Mouse (Mus musculus) 3134 (cell line): ENCODE results near the gene Lypd6b.

Experiments used
- DNase-seq: peaks from one replicate; pipeline ENCODE4 v3.0.0-alpha.2; 2011; ENCODE audit warnings: low spot score; ENCODE audit not compliant: insufficient read length; ENCODE audit errors: extremely low read depth

Lypd6b gene

DNA sequence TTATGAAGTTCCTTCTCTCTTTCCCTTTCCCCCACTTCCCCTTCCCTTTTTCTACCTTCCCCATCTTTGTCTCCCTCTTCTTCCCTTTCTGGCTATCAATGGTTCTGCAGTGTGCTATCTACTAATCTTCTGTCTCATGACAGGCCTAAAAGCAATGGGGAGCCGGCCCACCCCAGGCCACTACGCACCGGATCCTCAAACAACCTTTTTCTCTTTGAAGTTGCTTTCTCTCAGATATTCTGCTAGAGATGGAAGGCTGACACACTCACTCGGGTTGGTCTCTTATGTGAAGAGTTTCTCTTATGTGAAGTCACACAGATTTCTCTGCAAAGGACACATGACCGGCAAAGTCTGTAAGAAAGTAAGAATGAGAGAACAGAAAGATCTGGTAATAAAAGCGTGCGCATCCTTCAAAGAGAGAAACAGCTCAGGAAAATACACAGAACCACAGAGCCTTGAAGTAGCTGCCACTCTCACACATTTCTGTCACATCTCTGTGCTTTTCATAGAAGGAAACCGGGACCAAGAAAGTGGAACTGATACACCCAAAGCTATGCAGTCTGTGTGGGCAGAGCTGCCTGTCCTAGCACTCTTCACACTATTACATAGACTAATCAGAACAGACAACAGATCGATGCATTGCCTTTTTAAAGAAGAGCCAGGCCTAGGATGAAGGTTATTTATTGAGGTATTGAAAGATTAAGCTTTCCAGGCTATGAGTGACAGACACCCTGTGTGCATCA lies 80.8 kb downstream of the Lypd6b start:
- DNase-seq = no peak

DNA sequence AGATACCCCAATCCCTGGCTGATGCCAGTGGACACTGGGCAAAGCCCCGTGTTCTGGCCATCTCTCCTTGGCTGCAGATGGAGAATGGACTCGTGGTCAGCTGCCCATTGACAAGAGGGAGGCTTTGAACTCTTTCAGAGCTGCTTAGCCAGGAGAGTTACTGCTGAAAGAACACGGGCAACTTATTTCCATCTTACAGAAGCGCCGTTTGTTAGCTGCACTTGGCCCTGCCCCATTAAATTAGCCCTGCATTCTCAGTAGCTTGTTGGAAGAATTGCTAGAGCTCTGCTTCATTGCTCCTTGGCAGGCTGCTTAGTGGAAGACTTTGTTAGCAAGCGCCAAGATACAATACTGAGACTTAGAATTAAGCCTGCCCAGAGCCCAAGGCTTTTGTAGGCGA lies 81.6 kb downstream of the Lypd6b start:
- no peak for DNase-seq

DNA sequence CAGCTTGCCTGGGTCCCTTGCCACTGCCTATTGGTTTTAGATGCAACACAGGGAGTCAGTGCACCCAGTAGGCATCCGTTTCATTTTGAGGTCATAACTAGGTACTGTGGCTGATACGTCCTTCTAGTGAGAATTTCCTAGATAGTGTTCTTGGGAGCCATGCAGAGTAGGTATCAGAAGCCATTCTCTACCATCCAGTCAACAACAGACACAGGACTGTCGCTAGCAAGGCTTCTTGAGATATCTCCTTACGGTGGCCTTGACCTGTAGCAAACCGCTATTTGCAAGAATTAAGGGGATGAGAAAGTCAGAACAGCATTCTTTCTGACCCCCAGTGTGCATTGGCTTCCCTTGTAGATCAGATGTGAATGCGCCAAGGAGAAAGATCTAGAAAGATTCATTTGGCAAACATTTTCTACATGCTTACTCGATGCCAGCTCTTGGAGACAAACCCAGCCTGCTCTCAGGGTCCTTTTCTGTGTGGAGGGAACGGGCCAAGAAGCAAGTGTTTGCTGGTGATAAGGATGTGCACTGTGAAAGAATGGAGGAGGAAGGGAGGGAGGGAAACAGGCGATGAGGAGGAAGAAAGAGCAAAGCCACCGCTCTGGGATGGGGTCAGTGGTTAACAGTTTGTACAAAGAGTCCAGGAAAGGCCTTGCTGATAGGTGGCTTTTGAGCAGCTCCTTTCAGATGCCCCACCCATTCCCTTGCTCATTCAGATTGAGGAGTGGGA lies 82.5 kb downstream of the Lypd6b start:
- no peak for DNase-seq

DNA sequence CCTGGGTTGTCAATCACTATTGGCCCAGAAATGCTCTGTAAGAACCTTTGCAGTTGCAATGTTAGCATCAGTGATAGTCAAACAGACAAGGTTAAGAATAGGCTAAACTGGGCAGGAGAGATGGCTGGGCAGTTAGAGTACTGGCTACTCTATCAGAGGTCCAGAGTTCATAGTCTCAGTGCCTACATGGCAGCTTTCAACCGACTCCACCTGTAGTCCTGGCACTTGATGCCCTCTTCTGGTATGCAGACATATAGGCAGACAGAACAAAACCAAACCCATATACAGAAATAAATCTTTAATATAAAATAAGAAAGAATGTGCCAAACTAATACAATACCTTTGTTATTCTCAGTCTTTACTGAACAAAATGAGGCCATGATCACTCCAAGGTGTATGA lies 83.5 kb downstream of the Lypd6b start:
- no peak for DNase-seq

DNA sequence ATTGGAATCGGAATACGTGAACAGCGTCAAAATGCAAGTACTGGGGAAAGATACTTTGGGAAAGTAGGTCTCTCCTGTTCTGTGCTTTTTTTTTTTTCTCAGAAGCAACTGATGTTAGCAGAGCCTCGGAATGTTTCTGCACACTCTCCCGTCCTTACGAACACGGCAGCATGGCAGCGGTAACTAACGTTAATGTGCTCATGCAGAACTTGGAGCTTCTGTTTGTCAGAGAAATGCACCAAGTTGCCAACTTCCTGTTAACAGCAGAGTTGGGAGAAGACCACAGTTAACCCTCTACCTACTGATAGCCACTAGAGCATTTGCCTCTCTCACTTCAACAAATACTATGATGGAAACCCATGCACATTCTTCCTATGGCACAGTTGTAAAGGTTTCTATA lies 93.0 kb downstream of the Lypd6b start:
- DNase-seq = no peak

DNA sequence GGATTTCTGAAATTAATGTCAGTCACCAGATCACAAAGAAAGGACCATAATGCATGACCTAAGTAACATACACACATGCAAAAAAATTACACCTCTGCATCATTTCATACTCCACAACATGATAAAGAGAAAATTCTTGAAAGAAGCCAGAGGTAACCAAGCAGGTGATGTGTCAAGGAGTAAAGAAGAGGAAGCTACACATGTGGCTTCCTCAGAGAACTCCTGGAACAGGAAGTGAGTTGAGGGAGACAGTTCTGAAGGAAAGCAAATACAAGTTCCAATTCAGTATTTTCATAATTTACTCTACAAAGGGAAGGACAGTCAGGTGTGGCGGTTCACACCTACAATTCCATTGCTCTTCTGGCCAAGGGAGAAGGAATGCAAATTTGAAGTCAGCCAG lies 93.5 kb downstream of the Lypd6b start:
- DNase-seq = no peak

DNA sequence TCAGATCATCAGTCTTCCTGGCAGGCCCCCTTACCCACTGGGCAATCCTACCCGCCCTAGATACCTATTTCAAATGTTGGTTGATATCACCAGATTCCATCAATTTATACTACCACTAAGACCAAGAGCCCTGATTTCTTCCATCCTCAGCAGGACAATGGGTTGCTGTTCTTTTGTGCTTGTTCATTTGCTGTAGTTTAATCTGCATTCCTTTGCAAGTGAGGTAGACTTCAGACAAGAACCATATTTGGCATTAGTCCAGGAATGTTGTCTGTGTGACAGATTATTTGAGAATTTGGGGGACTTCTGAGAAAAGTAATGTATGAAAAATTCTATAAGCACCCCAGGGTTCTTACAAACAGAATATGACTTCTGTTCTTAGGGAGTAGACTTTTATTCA lies 95.0 kb downstream of the Lypd6b start:
- DNase-seq = no peak

DNA sequence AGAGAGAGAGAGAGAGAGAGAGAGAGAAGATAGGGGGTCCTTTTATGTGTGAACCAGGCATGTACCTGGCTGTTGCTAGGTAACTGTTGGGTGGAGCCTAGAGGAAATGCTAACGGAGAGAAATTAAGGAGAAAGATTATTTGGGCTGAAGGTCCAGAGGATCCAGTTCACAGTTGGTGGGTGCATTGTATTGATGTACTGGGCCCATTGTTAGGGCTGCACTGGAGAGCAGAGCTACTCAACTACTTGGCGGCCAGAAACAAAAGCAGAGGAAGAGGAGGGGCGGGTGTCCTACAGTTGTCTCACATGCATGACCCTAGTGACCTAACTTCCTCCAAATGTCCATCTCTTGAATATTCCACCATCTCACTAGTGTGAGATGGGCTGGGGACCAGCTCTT lies 96.5 kb downstream of the Lypd6b start:
- no peak for DNase-seq

DNA sequence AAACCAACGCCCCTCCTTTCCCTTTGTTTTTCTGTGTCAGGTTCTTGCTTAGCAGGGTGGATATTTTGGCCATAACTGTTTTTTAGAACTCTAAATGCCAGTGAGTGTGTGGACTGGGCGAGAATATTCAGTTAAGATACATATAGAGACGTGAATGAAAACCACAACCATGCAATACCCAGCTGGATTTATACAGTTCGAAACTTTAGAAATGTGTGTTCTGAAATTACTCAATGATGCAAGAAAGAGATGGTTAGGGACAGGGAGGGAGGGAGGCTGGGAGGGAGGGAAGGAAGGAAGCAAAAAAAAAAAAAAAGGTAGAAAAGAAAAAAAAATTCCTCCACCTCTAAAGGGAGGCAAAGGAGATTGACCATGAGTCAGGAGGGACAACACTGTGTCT lies 98.7 kb downstream of the Lypd6b start:
- DNase-seq = no peak

DNA sequence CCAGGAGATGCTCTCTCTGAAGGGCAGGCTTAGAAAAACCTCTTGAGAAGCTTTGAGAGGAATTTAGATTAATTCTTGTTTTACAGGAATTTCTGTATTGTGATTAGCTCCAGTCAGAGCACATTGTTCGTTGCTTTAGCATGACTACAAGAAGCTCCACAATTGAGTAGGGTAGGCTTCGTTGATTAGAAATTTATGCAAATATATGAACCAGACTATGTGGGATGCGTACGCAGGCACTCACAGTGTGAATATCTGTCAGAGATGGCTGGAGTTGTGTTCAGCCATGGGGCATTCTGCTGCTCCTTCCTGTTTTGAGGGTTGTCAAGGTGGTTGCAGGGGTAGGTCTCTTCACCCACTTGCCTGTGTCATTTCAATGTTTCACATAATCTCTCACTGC lies 100.9 kb downstream of the Lypd6b start:
- no peak for DNase-seq

DNA sequence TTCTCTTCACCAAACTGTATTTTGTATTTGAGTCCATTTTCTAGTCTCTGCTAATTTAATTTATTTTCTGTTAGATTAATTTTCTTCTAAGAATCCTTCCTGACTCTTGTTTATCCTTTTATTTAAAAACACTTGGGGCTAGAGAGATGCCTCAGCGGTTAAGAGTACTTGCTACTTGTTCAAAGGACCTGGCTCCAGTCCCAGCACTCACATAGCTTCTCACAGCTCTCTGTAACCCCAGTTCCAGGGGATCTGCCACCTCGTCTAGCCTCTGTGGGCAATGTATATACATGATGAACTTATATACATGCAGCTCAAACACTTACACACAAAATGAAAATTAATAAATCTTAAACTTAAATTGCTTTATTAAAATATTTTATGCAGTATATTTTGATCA lies 103.2 kb downstream of the Lypd6b start:
- no peak for DNase-seq

DNA sequence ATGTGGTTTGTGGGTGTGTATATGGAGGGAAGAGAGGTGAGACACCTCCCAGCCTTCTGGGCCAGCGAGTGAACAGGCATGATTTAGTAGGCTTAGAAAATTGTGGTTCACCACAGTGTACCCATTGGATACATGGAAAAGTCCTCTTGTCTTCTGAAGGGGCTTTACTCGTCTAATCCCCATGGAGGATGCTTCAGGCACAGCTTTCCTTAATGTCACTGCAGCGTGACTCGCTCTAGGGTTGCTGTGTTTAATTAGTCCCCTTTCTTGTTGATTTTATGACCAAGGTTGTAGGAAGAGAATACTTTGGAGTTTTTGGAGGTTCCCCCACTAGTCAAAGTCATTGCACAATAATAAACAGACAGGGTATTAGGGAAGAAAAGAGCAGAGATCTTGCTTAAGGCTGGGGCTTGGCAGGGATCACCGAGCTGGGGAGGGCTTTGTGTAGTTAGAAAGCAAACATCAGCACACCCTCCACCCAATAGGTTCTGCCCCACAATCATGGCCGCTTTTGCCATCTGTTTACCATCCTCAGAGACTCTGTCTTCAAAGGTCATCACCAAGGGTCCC lies 122.4 kb downstream of the Lypd6b start:
- DNase-seq = no peak

DNA sequence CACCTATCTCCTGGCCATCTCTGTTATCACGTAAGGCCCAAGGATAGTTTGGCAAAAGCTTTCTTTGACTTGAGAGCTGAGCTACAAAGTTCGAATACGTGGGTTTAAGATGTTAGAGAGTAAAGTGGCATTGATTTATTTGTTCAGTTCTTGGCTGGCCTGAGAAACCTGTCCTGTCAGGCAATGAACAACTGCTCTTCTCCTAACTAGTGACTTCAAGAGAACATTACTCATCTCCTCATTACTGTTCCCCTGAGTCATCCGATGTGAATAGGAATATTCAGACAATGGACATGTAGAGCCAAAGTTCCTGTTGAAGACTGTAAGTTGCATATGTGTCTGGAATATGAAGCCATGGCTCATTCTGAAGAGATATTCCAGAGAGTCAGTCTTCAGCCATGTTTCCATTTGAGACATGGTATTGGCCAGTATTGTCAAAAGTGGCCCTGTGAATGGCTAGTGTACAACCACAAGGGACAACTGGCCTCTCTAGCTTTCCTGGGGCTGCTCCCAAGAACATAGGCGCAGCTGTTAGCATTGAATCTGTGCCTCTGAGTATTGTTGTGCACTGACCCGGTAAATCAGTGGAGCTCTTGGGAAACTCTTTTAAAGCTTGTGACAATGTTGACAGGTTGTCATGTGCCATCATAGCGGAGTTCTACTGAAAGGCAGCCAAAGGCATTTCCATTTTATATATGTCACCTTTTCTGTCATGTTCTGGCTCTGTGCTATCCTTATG lies 124.0 kb downstream of the Lypd6b start:
- no peak for DNase-seq

DNA sequence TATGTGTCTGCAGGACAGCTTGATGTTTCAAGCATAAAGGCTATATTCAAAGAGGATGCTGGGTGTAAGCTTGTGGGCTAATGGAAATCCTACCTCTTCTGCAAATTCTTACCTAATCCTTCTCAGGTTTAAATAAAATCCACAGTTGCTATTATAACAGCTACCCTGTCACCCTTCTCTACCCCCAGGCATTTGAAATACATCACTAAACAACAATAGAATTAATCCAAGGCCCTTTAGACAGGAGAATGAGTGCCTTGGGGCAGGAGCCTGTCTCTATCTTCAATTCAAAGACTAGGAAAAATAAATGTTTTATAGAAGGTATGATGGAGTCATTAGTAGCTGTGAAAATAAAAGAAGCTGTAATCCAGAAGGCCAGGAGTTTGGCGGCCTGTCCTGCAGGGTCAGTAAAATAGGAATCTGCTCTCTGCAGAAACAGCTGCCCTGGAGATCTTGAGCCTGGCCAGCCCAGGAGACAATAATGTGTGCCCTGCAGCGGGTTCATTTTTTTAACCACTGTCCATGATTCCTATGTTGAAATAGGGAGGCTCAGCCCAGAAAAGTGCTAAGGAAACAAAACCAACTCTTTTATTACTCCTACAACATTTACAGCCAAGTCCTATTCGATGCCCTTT lies 124.9 kb downstream of the Lypd6b start:
- no peak for DNase-seq

DNA sequence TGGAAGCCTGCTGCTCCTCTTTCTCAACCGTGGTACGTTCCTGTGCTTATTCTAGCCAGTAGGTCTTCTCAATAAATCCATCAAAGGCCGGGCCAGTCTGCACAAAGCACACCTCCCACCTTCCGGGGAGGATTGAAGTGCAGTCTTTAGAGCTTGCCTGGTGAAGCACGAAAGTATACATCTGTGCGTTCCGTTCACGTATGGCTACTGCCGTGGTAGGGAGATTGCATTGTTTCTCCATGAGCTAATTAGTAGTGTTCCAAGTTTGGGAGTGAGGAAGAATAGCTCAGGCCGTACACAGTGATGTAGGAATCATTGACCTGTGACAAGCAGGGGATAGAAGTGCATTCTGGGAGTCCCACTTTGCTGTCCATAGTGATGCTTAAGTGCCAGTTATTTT lies 130.0 kb downstream of the Lypd6b start:
- no peak for DNase-seq

DNA sequence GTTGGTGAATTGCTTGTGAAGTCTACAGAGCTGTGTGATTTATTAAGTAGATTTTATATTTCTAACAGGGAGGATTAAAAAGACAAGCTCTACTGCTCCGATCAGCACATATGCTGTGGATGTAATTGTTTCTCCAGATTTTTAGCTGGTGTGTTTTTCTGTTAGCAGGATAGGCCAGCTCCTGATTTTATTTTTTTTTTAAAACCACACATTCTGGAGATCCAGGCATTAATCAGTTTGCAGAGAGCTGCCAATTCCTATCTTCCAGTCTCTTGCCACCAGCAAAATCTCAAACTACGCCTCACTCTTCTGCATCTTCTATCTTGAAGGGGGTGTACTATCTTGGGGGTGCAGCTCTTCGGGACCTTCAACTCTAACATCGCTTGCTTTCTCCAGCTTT lies 130.6 kb downstream of the Lypd6b start:
- DNase-seq = no peak

DNA sequence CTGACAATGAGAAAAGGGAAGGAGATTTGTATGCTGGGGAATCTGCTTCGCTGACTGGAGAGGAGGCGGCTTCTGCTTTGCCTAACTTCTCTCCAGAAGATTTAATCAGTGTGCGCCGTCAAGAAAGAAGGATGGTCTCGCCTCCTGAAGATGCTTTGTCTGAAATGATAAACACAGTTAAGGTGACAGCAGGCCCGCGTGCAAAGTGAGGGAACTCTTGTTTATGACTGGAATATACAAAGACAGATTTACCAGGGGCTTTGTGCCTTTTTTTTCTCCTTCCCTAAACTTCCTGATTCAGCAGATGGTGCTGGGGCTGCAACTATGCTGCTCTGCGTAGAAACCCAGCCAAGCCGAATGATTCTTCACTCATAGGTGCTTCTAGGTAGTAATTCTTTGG lies 131.2 kb downstream of the Lypd6b start:
- DNase-seq = no peak

DNA sequence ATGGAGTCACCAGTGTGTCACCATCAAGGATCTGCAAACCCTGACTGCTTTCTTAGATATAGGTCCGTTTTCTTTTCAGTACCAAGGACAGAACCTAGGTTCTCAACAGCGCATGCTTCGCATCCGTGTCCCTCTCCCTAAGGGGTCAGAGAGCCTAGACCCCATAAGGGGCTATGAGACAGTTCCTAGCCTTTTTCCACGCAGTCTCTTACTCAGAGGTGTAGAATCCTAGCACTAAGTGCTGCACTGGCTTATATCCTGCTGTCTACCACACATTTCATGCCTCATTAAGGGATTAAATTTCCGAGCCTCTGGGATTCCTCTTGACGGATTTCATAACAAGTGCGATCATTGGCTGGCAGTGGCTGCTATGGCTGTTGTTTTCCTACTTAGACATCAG lies 134.5 kb downstream of the Lypd6b start:
- no peak for DNase-seq

DNA sequence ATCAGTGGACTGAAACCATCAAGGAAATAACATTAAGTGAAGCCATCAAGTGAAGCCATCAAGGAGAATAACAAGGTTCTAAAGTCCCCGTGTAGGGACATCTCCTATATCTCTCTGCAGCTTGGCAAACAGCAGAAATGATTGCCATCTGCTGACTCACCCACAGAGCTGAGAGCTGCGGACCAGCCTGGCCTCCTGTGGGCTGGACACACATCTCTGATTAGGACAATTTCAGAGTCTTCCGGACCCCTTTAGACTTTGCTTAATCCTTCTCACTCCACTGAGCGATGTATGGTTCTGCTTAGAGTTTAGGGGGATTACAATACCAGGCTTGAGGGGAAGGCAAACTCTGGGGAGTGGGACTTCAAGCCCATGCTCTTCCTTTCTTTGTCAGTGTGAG lies 135.3 kb downstream of the Lypd6b start:
- no peak for DNase-seq

DNA sequence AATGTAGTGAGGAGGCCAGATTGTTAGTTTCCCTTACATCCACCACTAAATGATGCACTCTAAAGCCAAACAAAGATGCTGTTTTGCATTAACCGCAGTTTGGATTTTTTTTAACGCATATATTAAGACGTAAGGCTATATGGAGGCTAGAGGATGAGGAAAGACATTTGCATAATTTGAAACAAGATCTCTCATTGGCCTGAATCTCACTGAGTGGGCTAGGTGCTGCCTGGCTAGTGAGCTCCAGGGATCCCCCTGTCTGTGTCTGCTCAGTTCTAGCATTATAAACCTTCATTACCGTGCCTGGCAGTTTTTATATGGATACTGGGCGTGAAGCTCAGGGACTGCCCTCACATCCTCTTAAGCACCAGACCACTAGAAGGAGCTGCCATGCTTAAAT lies 138.7 kb downstream of the Lypd6b start:
- DNase-seq = no peak

DNA sequence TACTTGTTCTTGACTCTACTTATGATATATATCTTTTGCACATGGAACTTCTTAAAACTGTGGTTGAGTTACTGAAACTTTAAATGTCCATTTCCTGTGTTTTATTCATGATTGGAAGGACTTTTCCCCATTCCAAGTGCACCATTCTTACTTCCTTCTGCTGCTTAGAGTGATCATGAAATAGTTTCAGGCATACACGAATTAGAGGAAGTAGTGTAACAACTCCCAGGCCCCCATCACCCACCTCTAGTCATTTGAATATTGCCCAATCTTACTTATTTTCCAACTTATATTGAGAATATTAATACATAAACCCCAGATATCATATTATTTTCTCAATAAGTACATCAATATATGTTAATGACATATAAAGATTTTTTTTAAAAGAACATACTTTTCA lies 139.9 kb downstream of the Lypd6b start:
- no peak for DNase-seq
